Mouse (Mus musculus) heart, embryonic 15.5 days (tissue): ENCODE data around the gene Cd2ap. TPM values are rescaled to one million over a fixed set of nuclear protein-coding genes. Genes with fewer than 3 reads are reported as not detected.

Source experiments
- ATAC-seq: fragments of 200-750 bp; cut with Nextera tagmentation; replicated peaks from 2 replicates; pipeline ENCODE4 v1.8.0; 2017; ENCODE audit warnings: low read depth, moderate TSS enrichment; ENCODE audit not compliant: insufficient number of reproducible peaks, insufficient read depth, low FRiP score
- H3K27ac ChIP-seq: fragments of 300-500 bp; sonication (generic); 2 replicates; pipeline ENCODE4 v1.5.1; 2015; ENCODE audit warnings: mild to moderate bottlenecking, inconsistent platforms
- H3K27me3 ChIP-seq: fragments of 300-500 bp; sonication (generic); 2 replicates; pipeline ENCODE4 v1.6.1; 2015; ENCODE audit warnings: inconsistent platforms
- H3K36me3 ChIP-seq: fragments of 300-500 bp; sonication (generic); 2 replicates; pipeline ENCODE4 v1.6.1; 2015; ENCODE audit warnings: mild to moderate bottlenecking, inconsistent platforms
- H3K4me1 ChIP-seq: fragments of 300-500 bp; sonication (generic); replicated peaks from 2 replicates; pipeline ENCODE4 v1.6.1; 2015; ENCODE audit warnings: inconsistent platforms
- H3K4me2 ChIP-seq: fragments of 300-500 bp; sonication (generic); 2 replicates; pipeline ENCODE4 v1.6.1; 2015; ENCODE audit warnings: inconsistent platforms, mild to moderate bottlenecking, moderate library complexity
- H3K4me3 ChIP-seq: fragments of 300-500 bp; sonication (generic); 2 replicates; pipeline ENCODE4 v1.5.1; 2015; ENCODE audit warnings: mild to moderate bottlenecking, inconsistent platforms
- H3K9ac ChIP-seq: fragments of 300-500 bp; sonication (generic); 2 replicates; pipeline ENCODE4 v1.6.1; 2015; ENCODE audit warnings: mild to moderate bottlenecking, inconsistent platforms
- H3K9me3 ChIP-seq: fragments of 300-500 bp; sonication (generic); replicated peaks from 2 replicates; pipeline ENCODE4 v1.6.1; 2016; ENCODE audit warnings: inconsistent platforms
- WGBS: fragments of 180-500 bp; shearing (Covaris S2); methylation state at CpG from one replicate; pipeline ENCODE4 v1.1.7; 2015; ENCODE audit warnings: mixed read lengths; 5-methylcytosine and 5-hydroxymethylcytosine counted together
- polyA plus RNA-seq: library from polyadenylated mRNA; unstranded; fragments of >200 nt; fragmentation: Nextera tagmentation; extraction: Ambion mirVana; gene quantifications from 2 replicates; pipeline ENCODE4 v1.2.1, GENCODE M21; 2015

Cd2ap gene
- polyA plus RNA-seq, 1 experiment from 2014 or later = 16.7 TPM

- Histone ChIP-seq H3K4me2 (no peak overlapping the region), H3K4me1 (no peaks in the 10 kb centered on the region), H3K9me3 (peaks cover 6% of the 10 kb centered on the region; the same call in 1 of the 2 replicates), H3K4me3 (no peak overlapping the region), H3K36me3 (no peaks in the 10 kb centered on the region), H3K27ac (no peak overlapping the region), H3K27me3 (no peaks in the 10 kb centered on the region), H3K9ac (no peak overlapping the region)
- WGBS = 58% methylated on average over 2 of the region's 2 CpGs
- no peak for ATAC-seq
Measured at GRCm38 (mm10) chr17:42900795-42901194, 24.3 kb upstream of the Cd2ap start.

- ATAC-seq = no peak
- WGBS = 65% methylated on average over 4 of the region's 4 CpGs
- no peak overlapping the region for H3K27ac ChIP-seq
- H3K27me3 ChIP-seq = no peaks in the 10 kb centered on the region
- H3K36me3 ChIP-seq = no peaks in the 10 kb centered on the region
- H3K4me1 ChIP-seq = peaks cover 28% of the 10 kb centered on the region
- H3K9ac ChIP-seq = no peak overlapping the region
- no peak overlapping the region for H3K4me2 ChIP-seq
- no peaks in the 10 kb centered on the region for H3K9me3 ChIP-seq
- H3K4me3 ChIP-seq = no peak overlapping the region
Measured at GRCm38 (mm10) chr17:42887282-42887707, 10.8 kb upstream of the Cd2ap start.

DNA sequence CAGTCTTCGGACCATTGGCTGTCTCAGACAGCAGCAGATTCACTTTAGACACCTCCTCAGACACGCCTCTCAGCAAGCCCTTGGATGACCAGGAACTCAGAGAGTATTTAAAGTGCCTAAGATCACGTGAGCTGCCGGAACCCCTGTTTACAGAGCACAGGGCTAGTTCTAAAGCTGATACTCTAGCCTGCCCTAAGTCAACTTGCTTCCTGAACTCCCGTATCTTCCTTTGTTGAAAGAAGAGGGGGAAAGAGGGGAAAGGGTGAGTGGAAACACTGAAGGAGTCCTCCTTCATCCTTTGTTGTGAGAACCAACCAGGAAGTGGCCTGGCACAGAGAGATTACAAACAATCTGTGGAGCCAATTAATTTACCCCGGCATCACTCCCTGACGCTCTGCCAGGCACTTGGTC lies 8.6 kb upstream of the Cd2ap start:
- H3K27me3 ChIP-seq = no peaks in the 10 kb centered on the region
- H3K9me3 ChIP-seq = no peaks in the 10 kb centered on the region
- peaks cover 28% of the 10 kb centered on the region for H3K4me1 ChIP-seq
- no peaks in the 10 kb centered on the region for H3K36me3 ChIP-seq
- peak; percentile 25; the same call in 1 of the 2 replicates for ATAC-seq
- H3K4me3 ChIP-seq = no peak overlapping the region
- no peak overlapping the region for H3K9ac ChIP-seq
- WGBS = 39% methylated on average over 7 of the region's 7 CpGs
- peak overlapping the region; percentile 0; the same call in 1 of the 2 replicates for H3K4me2 ChIP-seq
- peak overlapping the region; percentile 43 for H3K27ac ChIP-seq

GRCm38 (mm10) chr17:42884382-42884781 lies 7.9 kb upstream of the Cd2ap start:
- Histone ChIP-seq H3K9ac (no peak overlapping the region), H3K4me1 (peaks cover 28% of the 10 kb centered on the region), H3K4me2 (no peak overlapping the region), H3K4me3 (no peak overlapping the region), H3K27me3 (no peaks in the 10 kb centered on the region), H3K9me3 (no peaks in the 10 kb centered on the region), H3K27ac (peak overlapping the region; percentile 43), H3K36me3 (no peaks in the 10 kb centered on the region)
- 0 out of 2 replicates have a peak, but pooled peaks have one; percentile 25 for ATAC-seq
- WGBS = 10% methylated on average over 4 of the region's 4 CpGs

DNA sequence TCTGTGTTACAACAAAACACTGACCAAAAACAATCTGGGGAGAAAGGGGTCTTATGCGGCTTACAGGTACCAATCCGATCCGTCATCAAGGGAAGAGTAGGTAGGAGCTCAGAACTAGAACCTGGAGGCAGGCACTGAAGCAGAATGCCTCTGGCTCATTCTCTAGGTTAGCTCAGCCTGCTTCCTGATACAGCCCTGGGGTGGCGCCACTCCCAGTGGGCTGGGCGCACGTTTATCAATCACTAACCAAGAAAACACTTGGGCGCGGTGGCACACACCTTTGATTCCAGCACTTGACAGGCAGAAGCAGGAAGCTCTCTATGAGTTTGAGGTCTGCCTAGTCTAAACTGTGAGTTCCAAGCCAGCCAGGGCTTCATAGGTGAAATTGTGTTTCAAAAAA lies 7.3 kb upstream of the Cd2ap start:
- Histone ChIP-seq H3K4me1 (peaks cover 28% of the 10 kb centered on the region), H3K9ac (no peak overlapping the region), H3K27ac (peak overlapping the region; percentile 43; the same call in 1 of the 2 replicates), H3K9me3 (no peaks in the 10 kb centered on the region), H3K27me3 (no peaks in the 10 kb centered on the region), H3K4me3 (no peak overlapping the region), H3K36me3 (no peaks in the 10 kb centered on the region), H3K4me2 (no peak overlapping the region)
- WGBS = 86% methylated on average over 8 of the region's 8 CpGs
- ATAC-seq = no peak

GRCm38 (mm10) chr17:42883315-42883714 lies 6.8 kb upstream of the Cd2ap start:
- Histone ChIP-seq H3K27ac (peak overlapping the region; percentile 43; the same call in 1 of the 2 replicates), H3K4me1 (peaks cover 28% of the 10 kb centered on the region), H3K9ac (no peak overlapping the region), H3K9me3 (no peaks in the 10 kb centered on the region), H3K4me2 (no peak overlapping the region; the same call in 1 of the 2 replicates), H3K36me3 (no peaks in the 10 kb centered on the region), H3K27me3 (no peaks in the 10 kb centered on the region), H3K4me3 (no peak overlapping the region)
- 36% methylated on average over 9 of the region's 9 CpGs for WGBS
- 0 out of 2 replicates have a peak, but pooled peaks have one; percentile 24 for ATAC-seq

GRCm38 (mm10) chr17:42882873-42883272 lies 6.4 kb upstream of the Cd2ap start:
- Histone ChIP-seq H3K4me1 (peaks cover 28% of the 10 kb centered on the region), H3K27ac (0 out of 2 replicates have a peak overlapping the region, but pooled peaks have one; percentile 43), H3K9ac (no peak overlapping the region), H3K27me3 (no peaks in the 10 kb centered on the region), H3K4me3 (no peak overlapping the region), H3K36me3 (no peaks in the 10 kb centered on the region), H3K9me3 (no peaks in the 10 kb centered on the region), H3K4me2 (no peak overlapping the region)
- ATAC-seq = no peak
- WGBS = 75% methylated on average over 1 of the region's 1 CpGs

DNA sequence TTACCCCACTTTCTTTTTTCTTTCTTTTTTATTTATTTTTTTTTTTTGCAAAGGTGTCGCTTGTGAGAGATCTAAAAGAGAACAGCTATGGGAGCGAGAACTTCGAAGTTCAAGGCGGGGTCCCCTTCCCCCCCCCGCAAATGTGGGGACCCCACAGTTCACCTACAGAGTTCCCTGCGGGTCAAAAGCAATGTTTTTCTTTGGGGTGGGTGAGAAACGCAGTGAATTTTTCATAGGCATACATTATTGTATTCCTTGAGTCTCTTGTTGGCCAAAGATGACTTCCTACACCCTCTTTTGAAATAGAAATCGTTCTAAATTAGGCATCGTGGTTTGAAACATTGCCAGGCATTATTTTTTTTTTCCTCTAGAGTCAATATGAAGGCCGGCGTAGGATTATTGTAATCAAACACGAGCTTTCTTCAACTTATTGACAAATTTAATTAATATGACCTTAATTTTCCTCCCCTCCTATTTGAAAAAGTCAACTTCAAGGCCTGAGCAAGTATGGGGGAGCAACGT lies 500 bp upstream of the Cd2ap start:
- Histone ChIP-seq H3K9me3 (no peaks in the 10 kb centered on the region), H3K27me3 (no peaks in the 10 kb centered on the region), H3K27ac (peak overlapping the region; percentile 98), H3K4me1 (peaks cover 20% of the 10 kb centered on the region), H3K4me2 (peak overlapping the region; percentile 76), H3K9ac (peak overlapping the region; percentile 99), H3K36me3 (no peaks in the 10 kb centered on the region), H3K4me3 (peak overlapping the region; percentile 98)
- 27% methylated on average over 13 of the region's 13 CpGs for WGBS
- ATAC-seq = no peak

- H3K27me3 ChIP-seq = no peaks in the 10 kb centered on the region
- peak overlapping the region; percentile 98 for H3K27ac ChIP-seq
- H3K4me1 ChIP-seq = peaks cover 24% of the 10 kb centered on the region
- no peaks in the 10 kb centered on the region for H3K36me3 ChIP-seq
- peak overlapping the region; percentile 98 for H3K4me3 ChIP-seq
- ATAC-seq = 0 out of 2 replicates have a peak, but pooled peaks have one; percentile 1
- H3K9ac ChIP-seq = peak overlapping the region; percentile 99
- no peaks in the 10 kb centered on the region for H3K9me3 ChIP-seq
- H3K4me2 ChIP-seq = peak overlapping the region; percentile 76
- WGBS = under 1% methylated on average over 17 of the region's 17 CpGs
Measured at GRCm38 (mm10) chr17:42875571-42876000, 879 bp downstream of the Cd2ap start.

GRCm38 (mm10) chr17:42875015-42875414 lies 1.4 kb downstream of the Cd2ap start:
- Histone ChIP-seq H3K4me1 (peaks cover 26% of the 10 kb centered on the region), H3K9me3 (no peaks in the 10 kb centered on the region), H3K9ac (peak overlapping the region; percentile 99), H3K36me3 (no peaks in the 10 kb centered on the region), H3K27ac (peak overlapping the region; percentile 98), H3K4me3 (peak overlapping the region; percentile 98), H3K27me3 (no peaks in the 10 kb centered on the region), H3K4me2 (peak overlapping the region; percentile 76)
- 20% methylated on average over 6 of the region's 6 CpGs for WGBS
- ATAC-seq = no peak

DNA sequence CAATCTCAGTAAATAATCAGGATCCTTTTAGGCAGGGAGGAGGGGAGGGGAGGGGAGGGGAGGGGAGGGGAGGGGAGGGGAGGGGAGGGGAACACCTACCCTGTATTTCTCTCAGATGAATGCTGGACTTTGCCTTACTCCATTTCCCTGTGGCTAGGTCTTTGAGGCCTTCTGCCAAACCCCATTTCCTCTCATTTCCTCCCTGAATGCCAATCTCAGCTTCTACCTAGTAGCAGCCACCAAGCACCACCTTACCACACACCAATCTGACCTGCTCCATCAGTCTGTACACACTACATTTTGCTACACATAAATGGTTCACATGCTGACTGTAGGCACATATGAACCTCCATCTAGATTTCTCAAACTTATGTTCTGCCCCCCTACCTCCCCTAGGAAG lies 6.0 kb downstream of the Cd2ap start:
- H3K4me3 ChIP-seq = no peak overlapping the region
- H3K9me3 ChIP-seq = no peaks in the 10 kb centered on the region
- H3K4me2 ChIP-seq = no peak overlapping the region
- H3K27ac ChIP-seq = no peak overlapping the region
- no peak for ATAC-seq
- H3K36me3 ChIP-seq = no peaks in the 10 kb centered on the region
- H3K4me1 ChIP-seq = peaks cover 23% of the 10 kb centered on the region
- no peaks in the 10 kb centered on the region for H3K27me3 ChIP-seq
- H3K9ac ChIP-seq = no peak overlapping the region

DNA sequence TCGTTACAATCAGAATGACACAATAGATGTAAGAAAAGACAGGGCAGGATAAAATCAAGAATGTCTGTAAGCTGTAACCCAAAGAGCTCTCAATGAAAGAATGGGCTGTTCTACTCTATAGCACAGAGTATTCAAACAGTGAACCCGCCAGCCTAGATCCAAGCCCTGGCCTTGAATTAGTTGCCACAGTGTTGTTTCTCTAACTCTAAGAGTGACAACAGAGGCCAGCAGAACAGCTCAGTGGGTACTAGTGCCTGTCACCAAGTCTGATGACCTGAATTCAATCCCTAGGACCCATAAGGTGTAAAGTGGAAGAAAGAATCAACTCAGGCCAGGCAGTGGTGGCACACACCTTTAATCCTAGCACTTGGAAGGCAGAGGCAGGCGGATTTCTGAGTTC lies 13.3 kb downstream of the Cd2ap start:
- H3K4me3 ChIP-seq = no peak overlapping the region
- peak overlapping the region; percentile 12; the same call in 1 of the 2 replicates for H3K27ac ChIP-seq
- H3K9me3 ChIP-seq = no peaks in the 10 kb centered on the region
- no peak for ATAC-seq
- no peaks in the 10 kb centered on the region for H3K4me1 ChIP-seq
- H3K9ac ChIP-seq = no peak overlapping the region
- no peak overlapping the region for H3K4me2 ChIP-seq
- no peaks in the 10 kb centered on the region for H3K36me3 ChIP-seq
- 82% methylated on average over 3 of the region's 3 CpGs for WGBS
- no peaks in the 10 kb centered on the region for H3K27me3 ChIP-seq
